Comparison of ENCODE assay signal across 15 mouse cellular contexts in the genomic region with DNA sequence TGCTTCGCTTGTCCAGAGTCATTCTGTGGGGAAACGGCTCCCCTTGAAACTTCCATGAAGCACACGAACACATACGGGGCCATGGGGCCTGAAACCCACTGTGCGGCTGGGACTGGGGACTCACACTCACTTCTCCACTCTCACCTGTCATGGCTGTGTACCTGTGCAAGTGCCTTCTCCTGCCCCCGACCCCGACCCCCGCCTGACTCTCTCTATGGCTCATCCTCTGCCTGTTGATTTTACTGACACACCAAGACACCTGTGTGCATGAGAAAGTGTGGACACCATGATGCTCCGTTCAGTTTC. TPM values are rescaled to one million over a fixed set of nuclear protein-coding genes. Genes with fewer than 3 reads are reported as not detected.
A peak's percentile ranks its signal among the peaks of the same experiment; 100 is the strongest.
DNase-seq lines count a peak whose midpoint lies in the region; ATAC-seq lines count a peak whose summit lies in the region.
"Had no signal": no experiment of that assay in that cellular context is flagged by ENCODE, and none has a peak within 500 bp of the region (broad histone marks: within the 10 kb centered on the region; RNA-seq: fewer than 3 reads in every experiment).

No protein-coding gene starts in this region.

- H3K4me1 ChIP-seq in midbrain, embryonic 11.5 days (ENCODE audit: control insufficient read depth, insufficient read depth, low read length): peaks cover 21% of the 10 kb centered on the region
- peaks cover 11% of the 10 kb centered on the region for H3K4me1 ChIP-seq in midbrain, embryonic 15.5 days
- peaks cover 19% of the 10 kb centered on the region for H3K4me1 ChIP-seq in forebrain, embryonic 16.5 days (replicated peaks; ENCODE audit: control insufficient read depth, insufficient read depth, low read length)
- peaks cover 38% of the 10 kb centered on the region for H3K4me1 ChIP-seq in limb, embryonic 12.5 days (replicated peaks)
- peaks cover 15% of the 10 kb centered on the region for H3K4me1 ChIP-seq in neural tube, embryonic 14.5 days (ENCODE audit: control insufficient read depth, insufficient read depth, low read length)

- peaks cover 83% of the 10 kb centered on the region for H3K27me3 ChIP-seq in midbrain, embryonic 11.5 days (ENCODE audit: control insufficient read depth, insufficient read depth, low read length)
- H3K27me3 ChIP-seq in midbrain, embryonic 15.5 days (replicated peaks): peaks cover 79% of the 10 kb centered on the region
- peaks cover 20% of the 10 kb centered on the region; the same call in 1 of the 2 replicates for H3K27me3 ChIP-seq in forebrain, embryonic 16.5 days (replicated peaks; ENCODE audit: control insufficient read depth, insufficient read depth, low read length)
- peaks cover 4% of the 10 kb centered on the region; the same call in 1 of the 2 replicates for H3K27me3 ChIP-seq in limb, embryonic 12.5 days
- H3K27me3 ChIP-seq in neural tube, embryonic 14.5 days (ENCODE audit: control insufficient read depth, insufficient read depth, low read length): peaks cover 45% of the 10 kb centered on the region

- peak; percentile 42 for ATAC-seq in midbrain, embryonic 11.5 days (ENCODE audit: low FRiP score)
- no peak for ATAC-seq in midbrain, embryonic 15.5 days (replicated peaks)
- ATAC-seq in forebrain, embryonic 16.5 days: no peak
- ATAC-seq in limb, embryonic 12.5 days (ENCODE audit: insufficient number of reproducible peaks, insufficient read depth, low FRiP score, low TSS enrichment, low read depth): no peak; the same call in 1 of the 2 replicates
- ATAC-seq in neural tube, embryonic 14.5 days (ENCODE audit: low read depth): peak; percentile 24; the same call in 1 of the 2 replicates
- ATAC-seq: lung, postnatal 0 days had no signal

- H3K4me3 ChIP-seq in midbrain, embryonic 11.5 days (ENCODE audit: low read depth, low read length): no peak overlapping the region
- no peak overlapping the region for H3K4me3 ChIP-seq in midbrain, embryonic 15.5 days
- no peak overlapping the region for H3K4me3 ChIP-seq in forebrain, embryonic 16.5 days (replicated peaks; ENCODE audit: low read length)
- 0 out of 2 replicates have a peak overlapping the region, but pooled peaks have one; percentile 2 for H3K4me3 ChIP-seq in limb, embryonic 12.5 days (replicated peaks)
- no peak overlapping the region for H3K4me3 ChIP-seq in neural tube, embryonic 14.5 days (ENCODE audit: low read depth, low read length)
- H3K4me3 ChIP-seq: embryonic facial prominence, embryonic 13.5 days had no signal

- 27% methylated on average over 9 of the region's 9 CpGs for WGBS in midbrain, embryonic 11.5 days
- 23% methylated on average over 9 of the region's 9 CpGs for WGBS in midbrain, embryonic 15.5 days
- 9% methylated on average over 9 of the region's 9 CpGs for WGBS in forebrain, embryonic 16.5 days
- WGBS in limb, embryonic 12.5 days: 41% methylated on average over 9 of the region's 9 CpGs
- WGBS in neural tube, embryonic 14.5 days: 15% methylated on average over 9 of the region's 9 CpGs

- H3K4me2 ChIP-seq in midbrain, embryonic 11.5 days: peak overlapping the region; percentile 30
- H3K4me2 ChIP-seq in midbrain, embryonic 15.5 days: no peak overlapping the region
- peak overlapping the region; percentile 25 for H3K4me2 ChIP-seq in forebrain, embryonic 16.5 days (ENCODE audit: low read length)
- peak overlapping the region; percentile 33 for H3K4me2 ChIP-seq in limb, embryonic 12.5 days
- H3K4me2 ChIP-seq in neural tube, embryonic 14.5 days (ENCODE audit: low read depth, low read length): 0 out of 2 replicates have a peak overlapping the region, but pooled peaks have one; percentile 21
- H3K4me2 ChIP-seq: liver, embryonic 11.5 days had no signal

- no peaks in the 10 kb centered on the region for H3K9me3 ChIP-seq in midbrain, embryonic 11.5 days (ENCODE audit: control insufficient read depth, low read length)
- H3K9me3 ChIP-seq in midbrain, embryonic 15.5 days: no peaks in the 10 kb centered on the region
- H3K9me3 ChIP-seq in forebrain, embryonic 16.5 days (ENCODE audit: control insufficient read depth, low read length): no peaks in the 10 kb centered on the region
- no peaks in the 10 kb centered on the region for H3K9me3 ChIP-seq in limb, embryonic 12.5 days
- no peaks in the 10 kb centered on the region for H3K9me3 ChIP-seq in neural tube, embryonic 14.5 days (ENCODE audit: control insufficient read depth, low read length)
- H3K9me3 ChIP-seq: embryonic facial prominence, embryonic 13.5 days had no signal

- no peaks in the 10 kb centered on the region for H3K36me3 ChIP-seq in midbrain, embryonic 11.5 days (ENCODE audit: control insufficient read depth, insufficient read depth, low read length)
- no peaks in the 10 kb centered on the region for H3K36me3 ChIP-seq in midbrain, embryonic 15.5 days (replicated peaks)
- H3K36me3 ChIP-seq in forebrain, embryonic 16.5 days (ENCODE audit: control insufficient read depth, insufficient read depth): no peaks in the 10 kb centered on the region
- H3K36me3 ChIP-seq in limb, embryonic 12.5 days: no peaks in the 10 kb centered on the region
- no peaks in the 10 kb centered on the region for H3K36me3 ChIP-seq in neural tube, embryonic 14.5 days (ENCODE audit: control insufficient read depth, insufficient read depth, low read length)
- H3K36me3 ChIP-seq: embryonic facial prominence, embryonic 13.5 days had no signal

- no peak for DNase-seq in midbrain, embryonic 11.5 days (ENCODE audit: low spot score, missing footprints)
- no peak for DNase-seq in adrenal gland, adult 8-10 months
- no peak for DNase-seq in left cerebral cortex, adult 8-10 months (ENCODE audit: low spot score in 2 of 2)
- DNase-seq in layer of hippocampus, postnatal 36 days: no peak
- DNase-seq: adrenal gland, postnatal 25 days; cerebellum, postnatal 25 days; kidney, postnatal 14 days had no signal

- no peak overlapping the region; the same call in 1 of the 2 replicates for H3K27ac ChIP-seq in midbrain, embryonic 11.5 days (ENCODE audit: low read depth, low read length)
- no peak overlapping the region for H3K27ac ChIP-seq in midbrain, embryonic 15.5 days
- no peak overlapping the region for H3K27ac ChIP-seq in forebrain, embryonic 16.5 days (ENCODE audit: low read length)
- peak overlapping the region; percentile 91 for H3K27ac ChIP-seq in limb, embryonic 12.5 days
- H3K27ac ChIP-seq in neural tube, embryonic 14.5 days (ENCODE audit: low read depth, low read length): no peak overlapping the region
- H3K27ac ChIP-seq: embryonic facial prominence, embryonic 13.5 days had no signal

- no peak overlapping the region for H3K9ac ChIP-seq in midbrain, embryonic 11.5 days (ENCODE audit: low read length)
- H3K9ac ChIP-seq in midbrain, embryonic 15.5 days: no peak overlapping the region
- H3K9ac ChIP-seq in forebrain, embryonic 16.5 days (replicated peaks; ENCODE audit: low read depth, low read length): no peak overlapping the region
- H3K9ac ChIP-seq in limb, embryonic 12.5 days (replicated peaks): no peak overlapping the region
- H3K9ac ChIP-seq in neural tube, embryonic 14.5 days (replicated peaks; ENCODE audit: low read depth, low read length): no peak overlapping the region
- H3K9ac ChIP-seq: embryonic facial prominence, embryonic 13.5 days had no signal

RNA-seq across cellular contexts. Expression of a gene that starts 16.0 kb away (rescaled TPM):
- 3.0 and 4.0 TPM in 2 replicates for polyA plus RNA-seq in midbrain, embryonic 11.5 days (2014; fragmentation: Nextera tagmentation; extraction: Ambion mirVana)
- polyA plus RNA-seq in midbrain, embryonic 15.5 days (2015; fragmentation: Nextera tagmentation; extraction: Ambion mirVana): 6.9 and 8.6 TPM in 2 replicates
- polyA plus RNA-seq in forebrain, embryonic 16.5 days (2015; fragmentation: Nextera tagmentation; extraction: Ambion mirVana): 0.93 and 1.2 TPM in 2 replicates
- 7.5 and 9.0 TPM in 2 replicates for polyA plus RNA-seq in limb, embryonic 12.5 days (2016; fragmentation: Nextera tagmentation; extraction: Ambion mirVana)
- 8.9 and 13.7 TPM in 2 replicates for polyA plus RNA-seq in neural tube, embryonic 14.5 days (2014; fragmentation: Nextera tagmentation; extraction: Ambion mirVana)
- not detected for total RNA-seq in adrenal gland, adult 8-10 months (2022)
- 10 to 100 TPM; 20.5 to 29.2 (median 23.5) TPM for total RNA-seq in left cerebral cortex, adult 8-10 months (2022)
- total RNA-seq in layer of hippocampus, postnatal 36 days (2021): 10 to 100 TPM; 26.8 to 41.9 TPM
- total RNA-seq: adrenal gland, postnatal 25 days had no signal
- polyA plus RNA-seq: heart, embryonic 14.5 days; liver, embryonic 11.5 days; lung, postnatal 0 days had no signal

Comparison
In these comparisons a context has a peak if more than half of its experiments do, and no peak if none do; other contexts are left out.
1. ATAC-seq: peak in midbrain, embryonic 11.5 days (single experiment) and neural tube, embryonic 14.5 days (single experiment); none in midbrain, embryonic 15.5 days (single experiment), forebrain, embryonic 16.5 days (single experiment) and limb, embryonic 12.5 days (single experiment).